Mouse (Mus musculus) cortical plate, adult 2 months (tissue): ENCODE data around the gene Yrdc.

Experiments used
- CTCF ChIP-seq: fragments of 200-500 bp; IDR thresholded peaks from 2 replicates; pipeline ENCODE4 v1.5.1; 2011; ENCODE audit warnings: mild to moderate bottlenecking, control low read depth, low read length; ENCODE audit not compliant: insufficient read depth; ENCODE audit errors: extremely low read depth
- POLR2A ChIP-seq: fragments of 200-500 bp; IDR thresholded peaks from 2 replicates; pipeline ENCODE4 v1.6.1; 2011; ENCODE audit warnings: mild to moderate bottlenecking, low read length, control low read depth; ENCODE audit not compliant: insufficient read depth; ENCODE audit errors: extremely low read depth

GRCm38 (mm10) chr4:124882151-124882729, 31.8 kb downstream of the Yrdc start:
- no peak for TF ChIP-seq CTCF
- no peak for TF ChIP-seq POLR2A
